Mouse (Mus musculus): Measurements from ENCODE around the gene Gm10718. TPM values are rescaled to one million over a fixed set of nuclear protein-coding genes. Genes with fewer than 3 reads are reported as not detected.

Gene Gm10718
- not detected in 2 replicates for polyA plus RNA-seq (2012; rRNA removed; ENCODE audit: low replicate concordance)

GRCm38 (mm10) chr9:3023312-3023984 lies at the start of gene Gm10718:
Gene Gm10718 (plus strand): TSS chr9:3023547.

GRCm38 (mm10) chr9:3000445-3000972 lies 22.8 kb upstream of the Gm10718 start, which contains the start of gene Gm10722:
Gene Gm10722 (plus strand): TSS chr9:3000922.

GRCm38 (mm10) chr9:3002794-3003396 lies 20.5 kb upstream of the Gm10718 start, which contains the start of gene Gm11168:
Gene Gm11168 (plus strand): TSS chr9:3003346.

GRCm38 (mm10) chr9:3012733-3013279 lies 10.5 kb upstream of the Gm10718 start, which contains the start of gene Gm10721:
Gene Gm10721 (plus strand): TSS chr9:3013140.

GRCm38 (mm10) chr9:3015354-3015753 lies 8.0 kb upstream of the Gm10718 start, which contains the start of gene Gm10720:
Gene Gm10720 (plus strand): TSS chr9:3015654.

GRCm38 (mm10) chr9:3017108-3017507 lies 6.2 kb upstream of the Gm10718 start, which contains the start of gene Gm10719:
Gene Gm10719 (plus strand): TSS chr9:3017408.

GRCm38 (mm10) chr9:3024912-3025467 lies 1.6 kb downstream of the Gm10718 start, which contains the start of gene Gm10717:
Gene Gm10717 (plus strand): TSS chr9:3025417.

GRCm38 (mm10) chr9:3034299-3034698 lies 11.0 kb downstream of the Gm10718 start, which contains the start of gene Gm17535:
Gene Gm17535 (plus strand): TSS chr9:3034599.

GRCm38 (mm10) chr9:3036577-3036976 lies 13.2 kb downstream of the Gm10718 start, which contains the start of gene Gm10715:
Gene Gm10715 (plus strand): TSS chr9:3036877.

Other genes with a start within 250 kb of the Gm10718 start
- not detected in 2 replicates for gene Gm10722, start 22.6 kb upstream of the Gm10718 start, polyA plus RNA-seq (2012; rRNA removed; ENCODE audit: low replicate concordance)
- gene Gm11168, start 20.2 kb upstream of the Gm10718 start, polyA plus RNA-seq (2012; rRNA removed; ENCODE audit: low replicate concordance): not detected in 2 replicates
- not detected in 2 replicates for gene Gm10721, start 10.4 kb upstream of the Gm10718 start, polyA plus RNA-seq (2012; rRNA removed; ENCODE audit: low replicate concordance)
- gene Gm10720, start 7.9 kb upstream of the Gm10718 start, polyA plus RNA-seq (2012; rRNA removed; ENCODE audit: low replicate concordance): not detected in 2 replicates
- gene Gm10719, start 6.1 kb upstream of the Gm10718 start, polyA plus RNA-seq (2012; rRNA removed; ENCODE audit: low replicate concordance): not detected in 2 replicates
- gene Gm10717, start 1.9 kb downstream of the Gm10718 start, polyA plus RNA-seq (2012; rRNA removed; ENCODE audit: low replicate concordance): not detected in 2 replicates
- not detected in 2 replicates for gene Gm17535, start 11.1 kb downstream of the Gm10718 start, polyA plus RNA-seq (2012; rRNA removed; ENCODE audit: low replicate concordance)
- gene Gm10715, start 13.3 kb downstream of the Gm10718 start, polyA plus RNA-seq (2012; rRNA removed; ENCODE audit: low replicate concordance): not detected in 2 replicates

All from mammary gland, adult 2 months (tissue).